Mouse (Mus musculus) cortical plate, adult 2 months (tissue): ENCODE measurements at regions not wholly inside any gene's neighbourhood (a gene's known extent, or its start where the extent isn't known, plus 50 kb on each side); places are given as distances from the start of the nearest gene placed in this dataset.

ENCODE experiments used
- H3K27ac ChIP-seq: fragments of 200-500 bp; 2 replicates; pipeline ENCODE4 v1.5.1; 2012; ENCODE audit warnings: low read length, control low read depth, inconsistent platforms; ENCODE audit not compliant: insufficient read depth
- H3K4me1 ChIP-seq: fragments of 200-500 bp; 2 replicates; pipeline ENCODE4 v1.6.1; 2011; ENCODE audit warnings: low read length; ENCODE audit not compliant: control insufficient read depth, insufficient read depth
- H3K4me3 ChIP-seq: fragments of 200-500 bp; 2 replicates; pipeline ENCODE4 v1.5.1; 2011; ENCODE audit warnings: mild to moderate bottlenecking, low read length, control low read depth; ENCODE audit not compliant: insufficient read depth
- CTCF ChIP-seq: fragments of 200-500 bp; IDR thresholded peaks from 2 replicates; pipeline ENCODE4 v1.5.1; 2011; ENCODE audit warnings: mild to moderate bottlenecking, control low read depth, low read length; ENCODE audit not compliant: insufficient read depth; ENCODE audit errors: extremely low read depth
- POLR2A ChIP-seq: fragments of 200-500 bp; IDR thresholded peaks from 2 replicates; pipeline ENCODE4 v1.6.1; 2011; ENCODE audit warnings: mild to moderate bottlenecking, low read length, control low read depth; ENCODE audit not compliant: insufficient read depth; ENCODE audit errors: extremely low read depth

- no peaks in the 10 kb centered on the region for H3K4me1 ChIP-seq
- no peak overlapping the region for H3K4me3 ChIP-seq
- H3K27ac ChIP-seq: no peak overlapping the region
- TF ChIP-seq CTCF (no peak), POLR2A (no peak)
Observed at GRCm38 (mm10) chr15:69632306-69632705, 3131.6 kb upstream of the Lrrc6 start.

- no peaks in the 10 kb centered on the region for H3K4me1 ChIP-seq
- H3K27ac ChIP-seq: no peak overlapping the region
- no peak overlapping the region for H3K4me3 ChIP-seq
- TF ChIP-seq CTCF: no peak
- TF ChIP-seq POLR2A: no peak
Observed at GRCm38 (mm10) chr15:69617998-69618397, 3117.3 kb upstream of the Lrrc6 start.

DNA sequence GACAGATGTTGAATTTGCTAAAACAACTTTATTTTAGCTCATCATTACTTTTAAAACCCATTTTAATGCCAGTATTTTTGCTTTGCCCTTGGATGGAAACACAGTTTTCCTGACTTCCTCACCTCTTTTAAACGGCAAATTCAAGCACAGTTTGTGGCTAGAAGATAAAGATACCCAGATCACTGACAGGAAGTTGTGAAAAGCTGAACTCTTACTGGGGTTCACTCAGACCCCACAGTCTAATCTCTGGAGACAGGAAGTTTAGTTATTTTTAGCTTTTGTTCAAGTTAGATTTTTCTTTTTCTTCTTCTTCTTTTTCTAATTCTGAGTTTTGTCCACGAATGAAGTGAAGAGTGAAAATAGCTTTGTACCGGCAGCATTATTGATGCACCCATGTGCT is 3113.3 kb upstream of the Lrrc6 start:
- Histone ChIP-seq H3K27ac (no peak overlapping the region), H3K4me3 (no peak overlapping the region), H3K4me1 (no peaks in the 10 kb centered on the region)
- no peak for TF ChIP-seq CTCF
- TF ChIP-seq POLR2A: no peak

DNA sequence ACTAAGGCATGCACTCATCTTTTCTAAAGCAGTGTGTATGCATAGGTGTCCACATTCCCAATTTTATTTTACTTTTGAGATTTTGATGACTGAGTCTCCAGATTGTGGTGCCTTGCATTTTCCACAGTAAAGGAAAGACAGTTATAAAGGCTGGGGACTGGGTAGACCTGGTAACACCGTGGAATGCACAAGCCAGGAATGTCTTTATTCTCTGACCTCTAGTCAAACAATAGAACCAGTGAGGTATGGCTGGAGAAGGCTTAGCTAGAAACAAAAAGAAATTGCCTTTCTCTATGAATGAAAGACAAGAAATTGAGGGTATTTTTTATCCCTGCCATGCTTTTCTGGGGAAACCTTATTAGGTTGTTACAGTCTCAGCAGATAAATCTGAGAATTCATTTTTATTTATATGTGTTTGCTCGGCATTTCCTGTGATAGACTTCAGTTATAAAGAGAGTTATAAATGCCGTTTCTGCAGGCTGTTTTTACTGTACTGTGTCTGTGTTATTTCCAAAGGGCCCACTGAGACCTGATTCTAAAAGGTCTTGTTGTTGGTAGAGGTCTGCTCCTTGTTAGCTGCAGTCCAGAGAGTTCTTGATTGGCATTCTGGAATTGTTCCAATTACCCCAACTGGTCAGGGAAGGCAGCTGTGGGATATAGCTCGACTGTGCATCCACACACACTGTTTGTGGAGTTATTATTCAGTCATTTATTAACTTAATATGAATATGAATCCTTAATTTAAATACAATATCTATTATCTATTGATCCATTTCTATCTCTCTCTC is 3090.7 kb upstream of the Lrrc6 start:
- TF ChIP-seq CTCF (no peak), POLR2A (no peak)
- no peaks in the 10 kb centered on the region for H3K4me1 ChIP-seq
- no peak overlapping the region for H3K27ac ChIP-seq
- no peak overlapping the region for H3K4me3 ChIP-seq

- no peak for TF ChIP-seq POLR2A
- no peak for TF ChIP-seq CTCF
- Histone ChIP-seq H3K4me1 (no peaks in the 10 kb centered on the region), H3K4me3 (no peak overlapping the region), H3K27ac (no peak overlapping the region)
Observed at GRCm38 (mm10) chr15:69588084-69588483, 3087.4 kb upstream of the Lrrc6 start.

- no peak for TF ChIP-seq POLR2A
- TF ChIP-seq CTCF: no peak
- H3K27ac ChIP-seq: no peak overlapping the region
- H3K4me1 ChIP-seq: no peaks in the 10 kb centered on the region
- H3K4me3 ChIP-seq: no peak overlapping the region
Observed at GRCm38 (mm10) chr15:69576742-69577141, 3076.0 kb upstream of the Lrrc6 start.

- no peaks in the 10 kb centered on the region for H3K4me1 ChIP-seq
- TF ChIP-seq POLR2A: no peak
- TF ChIP-seq CTCF: no peak
- no peak overlapping the region for H3K4me3 ChIP-seq
- no peak overlapping the region for H3K27ac ChIP-seq
Observed at GRCm38 (mm10) chr15:69575611-69576153, 3075.0 kb upstream of the Lrrc6 start.

GRCm38 (mm10) chr15:69554171-69554570 is 3053.5 kb upstream of the Lrrc6 start:
- Histone ChIP-seq H3K27ac (no peak overlapping the region), H3K4me1 (no peaks in the 10 kb centered on the region), H3K4me3 (no peak overlapping the region)
- TF ChIP-seq POLR2A: no peak

- H3K4me3 ChIP-seq: no peak overlapping the region
- no peak overlapping the region for H3K27ac ChIP-seq
- no peaks in the 10 kb centered on the region for H3K4me1 ChIP-seq
- TF ChIP-seq CTCF (no peak), POLR2A (no peak)
Observed at GRCm38 (mm10) chr15:69552062-69552628, 3051.4 kb upstream of the Lrrc6 start.

DNA sequence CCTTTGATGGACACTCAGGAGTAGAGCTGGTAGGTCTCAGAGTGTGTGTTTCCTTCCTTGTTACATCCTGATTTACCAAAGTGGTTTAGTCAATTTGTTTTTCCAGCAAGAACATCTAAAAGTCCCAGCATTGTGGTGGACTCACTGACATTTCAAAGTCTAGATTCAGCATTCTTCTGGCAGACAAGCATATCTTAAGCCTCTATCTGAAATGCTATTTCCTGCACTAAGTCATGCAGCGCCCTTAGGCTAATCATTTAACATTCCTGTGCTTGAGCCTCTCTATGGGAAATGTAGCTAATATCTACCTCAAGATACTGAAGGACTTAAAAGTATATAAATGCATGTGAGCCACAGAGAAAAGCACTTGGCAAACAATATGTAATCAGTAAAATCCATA is 3050.3 kb upstream of the Lrrc6 start:
- Histone ChIP-seq H3K27ac (no peak overlapping the region), H3K4me1 (no peaks in the 10 kb centered on the region), H3K4me3 (no peak overlapping the region)
- TF ChIP-seq POLR2A: no peak
- no peak for TF ChIP-seq CTCF

DNA sequence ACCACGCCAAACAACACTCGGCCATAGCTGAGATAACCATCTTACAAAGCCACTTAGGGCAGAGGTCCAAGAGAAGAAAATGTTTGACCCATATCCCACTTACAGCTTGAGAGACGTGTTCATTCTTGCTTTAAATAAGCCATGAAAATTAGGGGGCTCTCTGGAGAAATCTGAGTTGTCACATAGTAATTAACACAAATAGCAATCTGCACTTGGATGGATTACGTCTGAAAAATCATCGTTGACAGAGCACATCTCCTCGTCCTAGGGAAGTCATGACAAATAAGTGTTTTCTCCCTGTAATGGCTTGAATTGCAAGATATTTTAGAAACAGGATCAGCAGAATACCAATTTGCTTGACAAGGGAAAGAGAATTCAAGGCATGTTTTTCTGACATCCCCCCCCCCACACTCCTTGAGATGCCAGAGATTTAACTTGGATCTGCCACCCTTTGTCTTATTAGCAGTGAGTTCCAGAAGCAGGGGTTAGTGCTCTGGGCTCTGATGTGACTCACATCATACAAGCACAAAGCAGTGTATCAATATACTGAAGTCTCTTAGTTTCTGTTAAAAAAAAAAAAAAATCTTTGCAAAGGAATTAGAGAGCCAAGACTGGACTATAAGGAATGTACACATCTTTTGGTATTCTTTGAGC is 3025.9 kb upstream of the Lrrc6 start:
- Histone ChIP-seq H3K4me3 (no peak overlapping the region), H3K27ac (no peak overlapping the region), H3K4me1 (no peaks in the 10 kb centered on the region)
- no peak for TF ChIP-seq POLR2A
- no peak for TF ChIP-seq CTCF
